Mouse (Mus musculus): Measurements from ENCODE around the gene Bcl7c.

GRCm38 (mm10) chr7:127725924-127726323 is 17.2 kb upstream of the Bcl7c start:
- TF ChIP-seq CTCF (IDR thresholded peaks at IDR 0.05) (no peak), POLR2A (IDR thresholded peaks at IDR 0.05; ENCODE audit: insufficient read depth, low read depth, low read length) (no peak), EP300 (IDR thresholded peaks at IDR 0.05; ENCODE audit: insufficient read depth, low read depth, low read length) (no peak)
